Mouse (Mus musculus): ENCODE measurements around the gene Fyb2.

DNA sequence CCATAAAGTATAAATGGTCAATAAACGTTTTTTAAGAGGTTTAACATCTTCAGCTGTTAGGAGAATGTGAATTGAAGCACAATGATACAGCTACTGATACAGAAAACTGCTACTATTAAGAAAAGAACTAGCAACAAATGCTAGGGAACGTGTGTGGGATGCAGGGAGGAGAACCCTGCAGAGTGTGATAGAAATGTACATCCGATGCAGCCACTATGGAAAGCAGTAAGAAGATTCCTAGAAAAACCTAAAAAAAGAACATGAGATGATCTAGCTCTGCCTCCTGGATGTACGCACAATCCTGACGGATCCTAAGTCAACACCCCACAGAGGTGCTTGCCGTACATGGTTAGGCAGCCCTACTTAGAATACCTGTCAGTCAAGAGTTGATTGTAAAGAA, 114.0 kb downstream of the Fyb2 start:
- TF ChIP-seq GATA1 (IDR thresholded peaks at IDR 0.05; ENCODE audit: borderline replicate concordance, low read length) (no peak), FLI1 (IDR thresholded peaks at IDR 0.05; ENCODE audit: low read length) (no peak)

All from megakaryocyte, embryonic 14.5 days (primary cell).